Mouse (Mus musculus): ENCODE measurements around the gene Pepd.

- no peak for TF ChIP-seq CTCF (IDR thresholded peaks at IDR 0.05)
- peak; percentile 76 for TF ChIP-seq EP300 (IDR thresholded peaks at IDR 0.05)
These were observed 145.4 kb downstream of the Pepd start for GRCm38 (mm10) chr7:35057569-35057968.
